Mouse (Mus musculus): Measurements from ENCODE around the gene Aldh8a1. TPM values are rescaled to one million over a fixed set of nuclear protein-coding genes. Genes with fewer than 3 reads are reported as not detected.
"Not testable (repeated sequence)": the region's sequence is repeated elsewhere in the genome, so short reads cannot be mapped to it uniquely, and the experiment has no call there.

The Aldh8a1 gene
- polyA plus RNA-seq, 1 experiment from 2014 or later: 3.5 TPM

DNA sequence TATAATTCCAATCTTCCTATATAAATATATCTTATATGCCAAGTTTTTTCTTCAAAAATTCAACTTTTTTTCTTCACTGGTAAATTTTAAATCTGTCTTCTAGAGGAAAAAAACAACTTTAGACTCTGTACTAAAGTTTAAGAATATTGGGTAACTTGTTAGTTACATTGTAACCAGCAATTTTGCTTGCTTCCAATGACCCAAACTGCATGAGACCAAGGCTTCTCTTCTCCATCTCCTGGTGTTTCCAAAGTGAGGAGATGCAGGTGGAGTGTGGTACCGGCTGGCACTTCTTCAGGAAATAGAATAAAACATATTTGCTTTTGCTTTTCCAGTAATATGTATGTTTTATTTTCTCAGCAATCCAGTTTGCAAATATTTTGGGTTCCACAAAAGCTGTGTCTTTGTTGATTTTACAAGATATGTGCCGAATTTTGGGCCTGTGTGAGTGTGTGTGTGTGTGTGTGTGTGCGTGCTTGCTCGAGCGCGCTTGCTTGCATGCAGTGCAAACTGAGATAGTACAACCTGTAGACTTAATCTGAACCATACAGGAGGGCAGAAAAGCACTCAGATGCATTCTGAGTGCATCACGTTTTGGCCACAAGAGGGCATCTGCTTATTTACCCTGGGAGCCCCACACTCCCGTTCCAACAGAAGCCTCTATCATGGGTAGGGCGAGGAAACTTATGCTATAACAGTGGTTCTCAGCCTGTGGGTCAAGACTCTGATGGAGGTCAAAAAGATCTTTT lies 1.3 kb downstream of the Aldh8a1 start:
- Histone ChIP-seq H3K27me3 (no peaks in the 10 kb centered on the region), H3K27ac (no peak overlapping the region), H3K4me1 (no peaks in the 10 kb centered on the region), H3K4me2 (no peak overlapping the region), H3K4me3 (replicated peaks) (no peak overlapping the region), H3K9me3 (replicated peaks) (no peaks in the 10 kb centered on the region), H3K36me3 (no peaks in the 10 kb centered on the region), H3K9ac (no peak overlapping the region)
- 66% methylated on average over 9 of the region's 9 CpGs for WGBS
- no peak for ATAC-seq (replicated peaks; ENCODE audit: low FRiP score)

DNA sequence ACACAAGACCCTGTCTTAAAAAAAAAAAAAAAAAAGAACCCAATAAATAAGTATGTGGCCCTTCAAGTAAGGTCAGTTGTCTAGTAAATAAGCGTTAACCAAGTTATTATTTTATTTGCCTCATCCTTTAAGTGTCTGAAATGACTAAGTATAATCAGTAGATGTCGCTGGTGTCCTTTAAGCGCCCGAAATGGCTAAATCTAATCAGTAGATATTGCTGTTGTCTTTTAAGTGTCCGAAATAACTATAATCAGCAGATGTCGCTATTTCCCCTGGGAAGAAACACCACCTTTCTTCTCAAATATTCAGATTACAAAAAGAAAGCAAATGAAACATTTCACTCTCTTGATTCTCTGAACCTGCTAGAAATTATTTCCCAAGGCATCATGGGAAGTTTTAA lies 5.8 kb downstream of the Aldh8a1 start:
- no peaks in the 10 kb centered on the region for H3K4me1 ChIP-seq
- WGBS: 20% methylated on average over 6 of the region's 6 CpGs
- no peaks in the 10 kb centered on the region for H3K36me3 ChIP-seq
- no peak for ATAC-seq (replicated peaks; ENCODE audit: low FRiP score)
- no peaks in the 10 kb centered on the region for H3K9me3 ChIP-seq (replicated peaks)
- no peak overlapping the region for H3K4me2 ChIP-seq
- no peak overlapping the region for H3K4me3 ChIP-seq (replicated peaks)
- H3K27ac ChIP-seq: no peak overlapping the region
- no peak overlapping the region for H3K9ac ChIP-seq
- H3K27me3 ChIP-seq: no peaks in the 10 kb centered on the region

DNA sequence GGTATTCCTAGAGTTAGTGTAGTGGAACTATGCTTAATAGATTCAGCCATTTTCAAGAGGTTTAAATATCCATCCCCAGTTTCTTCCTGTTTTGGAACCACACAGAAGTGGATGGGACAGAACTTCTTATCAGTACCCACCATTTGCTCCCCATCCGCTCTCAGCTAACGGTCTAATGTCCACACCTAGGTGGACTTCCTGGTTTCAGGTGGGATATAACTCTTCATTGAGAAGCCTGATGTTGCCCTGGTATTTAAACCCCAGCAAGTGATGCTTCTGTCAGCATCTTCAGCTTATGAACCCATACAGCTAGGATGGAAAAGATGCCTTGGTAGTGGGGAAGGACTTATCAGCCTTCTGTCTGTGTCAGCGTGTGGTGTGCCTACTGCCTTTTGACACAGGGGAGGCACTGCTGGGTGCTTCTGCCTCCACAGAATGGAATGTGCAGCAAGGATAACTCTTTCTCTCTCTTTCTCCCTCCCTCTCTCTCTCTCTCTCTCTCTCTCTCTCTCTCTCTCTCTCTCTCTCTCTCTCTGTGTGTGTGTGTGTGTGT lies 8.1 kb downstream of the Aldh8a1 start:
- no peaks in the 10 kb centered on the region for H3K27me3 ChIP-seq
- no peaks in the 10 kb centered on the region for H3K36me3 ChIP-seq
- ATAC-seq (replicated peaks; ENCODE audit: low FRiP score): no peak
- 69% methylated on average over 3 of the region's 3 CpGs for WGBS
- H3K9me3 ChIP-seq (replicated peaks): no peaks in the 10 kb centered on the region
- no peaks in the 10 kb centered on the region for H3K4me1 ChIP-seq
- H3K9ac ChIP-seq: no peak overlapping the region
- H3K4me2 ChIP-seq: no peak overlapping the region
- H3K4me3 ChIP-seq (replicated peaks): no peak overlapping the region
- no peak overlapping the region for H3K27ac ChIP-seq

- no peak overlapping the region for H3K4me3 ChIP-seq (replicated peaks)
- H3K27ac ChIP-seq: no peak overlapping the region
- no peak overlapping the region for H3K4me2 ChIP-seq
- H3K4me1 ChIP-seq: no peaks in the 10 kb centered on the region
- no peak for ATAC-seq (replicated peaks; ENCODE audit: low FRiP score)
- H3K9ac ChIP-seq: no peak overlapping the region
- no peaks in the 10 kb centered on the region for H3K36me3 ChIP-seq
- no peaks in the 10 kb centered on the region for H3K27me3 ChIP-seq
- H3K9me3 ChIP-seq (replicated peaks): no peaks in the 10 kb centered on the region
- WGBS: 93% methylated on average over 11 of the region's 11 CpGs
These were observed 12.0 kb downstream of the Aldh8a1 start for GRCm38 (mm10) chr10:21389075-21389474.

DNA sequence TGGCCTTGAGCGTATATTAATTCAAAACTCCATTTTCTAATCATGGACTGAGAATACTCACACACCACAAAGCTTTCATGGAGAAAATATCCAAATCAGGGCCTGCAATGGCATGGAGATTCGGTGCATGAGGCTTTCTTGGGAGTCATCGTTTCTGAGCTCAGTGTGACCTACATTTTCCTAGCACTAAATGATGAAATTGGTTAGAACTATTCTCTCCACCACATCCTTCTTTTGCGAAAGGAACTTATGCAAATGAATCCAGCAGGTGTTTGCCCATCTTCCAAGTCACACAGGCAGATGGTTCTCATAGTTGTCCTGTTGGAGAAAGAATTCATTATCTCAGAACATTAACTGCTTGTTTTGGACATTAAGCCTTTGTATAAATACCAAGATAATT lies 13.3 kb downstream of the Aldh8a1 start:
- H3K4me2 ChIP-seq: no peak overlapping the region
- WGBS: 89% methylated on average over 4 of the region's 4 CpGs
- H3K27ac ChIP-seq: no peak overlapping the region
- H3K9ac ChIP-seq: no peak overlapping the region
- no peak overlapping the region for H3K4me3 ChIP-seq (replicated peaks)
- H3K4me1 ChIP-seq: no peaks in the 10 kb centered on the region
- no peak for ATAC-seq (replicated peaks; ENCODE audit: low FRiP score)
- no peaks in the 10 kb centered on the region for H3K27me3 ChIP-seq
- H3K9me3 ChIP-seq (replicated peaks): no peaks in the 10 kb centered on the region
- H3K36me3 ChIP-seq: no peaks in the 10 kb centered on the region

- Histone ChIP-seq H3K4me3 (replicated peaks) (no peak overlapping the region), H3K9ac (no peak overlapping the region), H3K4me2 (no peak overlapping the region), H3K9me3 (replicated peaks) (no peaks in the 10 kb centered on the region), H3K36me3 (no peaks in the 10 kb centered on the region), H3K27ac (no peak overlapping the region), H3K27me3 (no peaks in the 10 kb centered on the region), H3K4me1 (no peaks in the 10 kb centered on the region)
- WGBS: 74% methylated on average over 4 of the region's 4 CpGs
- no peak for ATAC-seq (replicated peaks; ENCODE audit: low FRiP score)
These were observed 14.2 kb downstream of the Aldh8a1 start for GRCm38 (mm10) chr10:21391286-21391685.

DNA sequence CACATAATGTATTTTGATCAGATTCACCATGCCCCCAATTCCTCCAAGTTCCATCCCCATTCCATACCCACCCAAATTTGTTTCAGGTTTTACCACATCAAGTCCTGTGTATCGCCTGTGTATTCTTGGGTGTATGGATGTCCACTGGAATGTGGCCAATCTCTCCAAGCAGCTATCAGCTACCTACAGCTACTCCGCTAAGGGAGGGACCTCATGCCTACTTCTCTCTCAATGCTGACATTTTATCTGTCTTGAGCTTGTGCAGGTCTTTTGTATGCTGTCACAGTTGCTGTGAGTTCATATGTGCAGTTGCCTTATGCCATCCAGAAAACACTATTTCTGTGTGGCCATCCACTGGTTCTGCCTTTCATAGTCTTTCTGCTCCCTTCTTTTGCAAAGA lies 16.3 kb downstream of the Aldh8a1 start:
- Histone ChIP-seq H3K4me3 (replicated peaks) (no peak overlapping the region), H3K9ac (no peak overlapping the region), H3K4me1 (no peaks in the 10 kb centered on the region), H3K4me2 (no peak overlapping the region), H3K36me3 (no peaks in the 10 kb centered on the region), H3K27me3 (no peaks in the 10 kb centered on the region), H3K9me3 (replicated peaks) (no peaks in the 10 kb centered on the region), H3K27ac (no peak overlapping the region)
- no peak for ATAC-seq (replicated peaks; ENCODE audit: low FRiP score)
- 97% methylated on average over 2 of the region's 2 CpGs for WGBS

DNA sequence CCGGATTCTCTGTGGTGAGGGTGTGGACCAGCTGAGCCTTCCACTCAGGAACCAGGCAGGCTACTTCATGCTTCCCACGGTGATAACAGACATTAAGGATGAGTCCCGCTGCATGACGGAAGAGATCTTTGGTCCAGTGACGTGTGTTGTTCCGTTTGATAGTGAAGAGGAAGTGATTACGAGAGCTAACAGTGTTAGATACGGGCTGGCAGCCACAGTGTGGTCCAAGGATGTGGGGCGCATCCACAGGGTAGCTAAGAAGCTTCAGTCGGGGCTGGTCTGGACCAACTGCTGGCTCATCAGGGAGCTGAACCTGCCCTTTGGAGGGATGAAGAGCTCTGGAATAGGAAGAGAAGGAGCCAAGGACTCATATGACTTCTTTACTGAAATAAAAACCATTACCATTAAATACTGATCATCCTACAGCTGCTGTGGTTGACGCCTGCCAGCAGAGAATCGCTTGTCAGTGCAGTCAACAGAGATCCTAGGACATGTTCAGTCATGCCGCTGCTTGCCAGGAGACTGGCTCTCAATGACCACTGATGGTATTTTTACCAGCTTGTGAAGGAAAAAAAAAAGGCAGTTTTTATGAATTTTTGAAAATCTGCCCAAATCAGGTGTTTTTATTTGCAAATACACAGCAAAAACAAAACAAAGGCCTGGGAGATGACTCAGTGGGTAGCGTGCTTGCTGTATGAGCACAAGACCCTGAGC lies 18.5 kb downstream of the Aldh8a1 start:
- Histone ChIP-seq H3K4me3 (replicated peaks) (no peak overlapping the region), H3K4me2 (no peak overlapping the region), H3K9me3 (replicated peaks) (no peaks in the 10 kb centered on the region), H3K27ac (no peak overlapping the region), H3K4me1 (peaks cover 10% of the 10 kb centered on the region), H3K36me3 (no peaks in the 10 kb centered on the region), H3K27me3 (no peaks in the 10 kb centered on the region), H3K9ac (no peak overlapping the region)
- WGBS: 90% methylated on average over 14 of the region's 14 CpGs
- no peak for ATAC-seq (replicated peaks; ENCODE audit: low FRiP score)

GRCm38 (mm10) chr10:21398873-21399425 lies 21.9 kb downstream of the Aldh8a1 start:
- WGBS: 82% methylated on average over 6 of the region's 6 CpGs

DNA sequence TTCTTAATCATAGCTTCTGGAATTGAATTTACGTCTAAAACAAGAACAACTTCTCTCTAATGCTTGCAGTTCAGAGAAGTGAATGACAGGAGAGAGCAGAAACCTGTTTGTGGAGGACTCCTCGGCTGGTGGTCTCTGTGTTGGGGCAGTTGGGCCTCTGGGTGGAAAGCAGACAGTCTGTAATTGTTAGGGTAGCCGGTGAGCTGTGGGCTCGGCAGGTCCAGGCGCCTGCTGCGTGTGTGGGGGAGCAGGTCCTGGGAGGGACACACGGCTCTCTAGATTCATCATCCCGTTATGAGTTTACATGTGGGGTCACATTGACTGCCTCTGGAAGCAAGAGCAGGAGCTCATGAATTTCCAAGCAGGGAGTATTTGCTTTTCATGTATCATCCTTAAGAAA lies 22.5 kb downstream of the Aldh8a1 start:
- peaks cover 11% of the 10 kb centered on the region for H3K4me1 ChIP-seq
- H3K9me3 ChIP-seq (replicated peaks): no peaks in the 10 kb centered on the region
- 38% methylated on average over 8 of the region's 8 CpGs for WGBS
- no peak overlapping the region for H3K4me2 ChIP-seq
- no peaks in the 10 kb centered on the region for H3K27me3 ChIP-seq
- no peaks in the 10 kb centered on the region for H3K36me3 ChIP-seq
- no peak for ATAC-seq (replicated peaks; ENCODE audit: low FRiP score)
- H3K9ac ChIP-seq: no peak overlapping the region
- H3K27ac ChIP-seq: peak overlapping the region; percentile 27; the same call in 1 of the 2 replicates
- no peak overlapping the region for H3K4me3 ChIP-seq (replicated peaks)

More at GRCm38 (mm10) chr10:21398873-21399425, 21.9 kb downstream of the Aldh8a1 start:
- 0 out of 2 replicates have a peak overlapping the region, but pooled peaks have one; percentile 27 for H3K27ac ChIP-seq
- H3K4me2 ChIP-seq; ATAC-seq (replicated peaks; ENCODE audit: low FRiP score); H3K9ac ChIP-seq; H3K9me3 ChIP-seq (replicated peaks); H3K27me3 ChIP-seq; H3K4me3 ChIP-seq (replicated peaks); H3K36me3 ChIP-seq: not testable (repeated sequence)
- peaks cover 11% of the 10 kb centered on the region for H3K4me1 ChIP-seq

GRCm38 (mm10) chr10:21400031-21400430 lies 22.9 kb downstream of the Aldh8a1 start:
- H3K27ac ChIP-seq: peak overlapping the region; percentile 27; the same call in 1 of the 2 replicates
- no peak overlapping the region for H3K4me3 ChIP-seq (replicated peaks)
- H3K4me1 ChIP-seq: peaks cover 11% of the 10 kb centered on the region
- no peak for ATAC-seq (replicated peaks; ENCODE audit: low FRiP score)
- no peak overlapping the region for H3K9ac ChIP-seq
- WGBS: 41% methylated on average over 7 of the region's 7 CpGs
- no peaks in the 10 kb centered on the region for H3K36me3 ChIP-seq
- H3K27me3 ChIP-seq: no peaks in the 10 kb centered on the region
- H3K9me3 ChIP-seq (replicated peaks): no peaks in the 10 kb centered on the region
- H3K4me2 ChIP-seq: no peak overlapping the region

- 64% methylated on average over 2 of the region's 2 CpGs for WGBS
- Histone ChIP-seq H3K4me1 (peaks cover 14% of the 10 kb centered on the region), H3K36me3 (no peaks in the 10 kb centered on the region), H3K27me3 (no peaks in the 10 kb centered on the region), H3K9me3 (replicated peaks) (no peaks in the 10 kb centered on the region), H3K9ac (no peak overlapping the region), H3K27ac (no peak overlapping the region), H3K4me3 (replicated peaks) (no peak overlapping the region), H3K4me2 (no peak overlapping the region)
- no peak for ATAC-seq (replicated peaks; ENCODE audit: low FRiP score)
These were observed 23.4 kb downstream of the Aldh8a1 start for GRCm38 (mm10) chr10:21400453-21400852.

Data from kidney, embryonic 15.5 days (tissue).